Mouse (Mus musculus) large intestine, adult 2 months (tissue): Measurements from ENCODE around the gene Ccdc12. TPM values are rescaled to one million over a fixed set of nuclear protein-coding genes. Genes with fewer than 3 reads are reported as not detected.

ENCODE experiments used
- DNase-seq: peaks from one replicate; pipeline ENCODE4 v3.0.0-alpha.2; 2012; ENCODE audit warnings: low read depth, low spot score
- WGBS: fragments of 180-500 bp; shearing (Covaris S2); methylation state at CpG from one replicate; pipeline ENCODE4 v1.1.7; 2018; 5-methylcytosine and 5-hydroxymethylcytosine counted together
- polyA plus RNA-seq: library from polyadenylated mRNA; depleted of rRNA; stranded (reverse); fragments of >200 nt; gene quantifications from 2 replicates; pipeline ENCODE4 v1.2.3, GENCODE M21; 2012

The Ccdc12 gene
- polyA plus RNA-seq, 1 experiment = 129 TPM

DNA sequence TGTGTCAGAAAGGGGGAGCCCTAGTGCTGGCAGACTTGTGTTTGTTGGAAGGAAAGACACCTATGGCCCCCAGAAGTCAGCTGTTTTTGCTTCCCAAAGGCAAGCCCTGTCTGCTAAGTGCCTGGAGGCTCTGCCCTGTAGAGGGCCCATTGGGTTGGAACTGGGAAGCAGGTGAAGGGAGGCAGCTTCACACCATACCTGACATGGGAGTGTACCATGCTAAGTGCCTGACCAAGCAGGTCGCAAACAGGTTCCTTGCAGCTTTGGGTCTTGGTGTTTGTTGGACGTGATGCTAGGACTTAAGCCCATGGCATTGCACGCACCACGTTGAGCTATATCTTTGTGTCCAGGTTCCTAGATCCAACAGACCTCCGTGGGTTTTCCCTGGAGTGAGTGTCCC is 40.1 kb downstream of the Ccdc12 start:
- 94% methylated on average over 5 of the region's 5 CpGs for WGBS
- no peak for DNase-seq

- DNase-seq = no peak
- 65% methylated on average over 3 of the region's 3 CpGs for WGBS
These were observed 41.2 kb downstream of the Ccdc12 start for GRCm38 (mm10) chr9:110697465-110697864.

DNA sequence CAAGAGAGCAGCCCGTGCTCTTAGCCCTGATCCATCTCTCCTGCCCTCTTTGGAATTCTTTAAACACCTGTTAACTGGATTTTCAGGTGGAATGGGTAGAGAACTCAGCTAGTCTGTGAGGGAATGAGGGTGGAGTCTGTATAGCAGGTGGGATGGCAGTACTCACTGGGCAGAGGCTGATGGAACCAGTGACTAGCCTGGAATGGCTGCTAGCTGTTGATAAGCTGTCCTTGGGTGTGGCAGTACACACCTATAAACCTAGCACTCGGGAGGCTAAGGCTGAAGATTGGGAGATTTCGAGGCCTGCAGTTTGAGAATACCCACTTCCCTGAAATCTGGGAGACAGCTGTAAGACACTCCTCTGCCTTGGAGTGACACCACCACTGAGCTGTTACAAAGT is 43.3 kb downstream of the Ccdc12 start:
- DNase-seq = no peak
- WGBS = 42% methylated on average over 3 of the region's 3 CpGs

DNA sequence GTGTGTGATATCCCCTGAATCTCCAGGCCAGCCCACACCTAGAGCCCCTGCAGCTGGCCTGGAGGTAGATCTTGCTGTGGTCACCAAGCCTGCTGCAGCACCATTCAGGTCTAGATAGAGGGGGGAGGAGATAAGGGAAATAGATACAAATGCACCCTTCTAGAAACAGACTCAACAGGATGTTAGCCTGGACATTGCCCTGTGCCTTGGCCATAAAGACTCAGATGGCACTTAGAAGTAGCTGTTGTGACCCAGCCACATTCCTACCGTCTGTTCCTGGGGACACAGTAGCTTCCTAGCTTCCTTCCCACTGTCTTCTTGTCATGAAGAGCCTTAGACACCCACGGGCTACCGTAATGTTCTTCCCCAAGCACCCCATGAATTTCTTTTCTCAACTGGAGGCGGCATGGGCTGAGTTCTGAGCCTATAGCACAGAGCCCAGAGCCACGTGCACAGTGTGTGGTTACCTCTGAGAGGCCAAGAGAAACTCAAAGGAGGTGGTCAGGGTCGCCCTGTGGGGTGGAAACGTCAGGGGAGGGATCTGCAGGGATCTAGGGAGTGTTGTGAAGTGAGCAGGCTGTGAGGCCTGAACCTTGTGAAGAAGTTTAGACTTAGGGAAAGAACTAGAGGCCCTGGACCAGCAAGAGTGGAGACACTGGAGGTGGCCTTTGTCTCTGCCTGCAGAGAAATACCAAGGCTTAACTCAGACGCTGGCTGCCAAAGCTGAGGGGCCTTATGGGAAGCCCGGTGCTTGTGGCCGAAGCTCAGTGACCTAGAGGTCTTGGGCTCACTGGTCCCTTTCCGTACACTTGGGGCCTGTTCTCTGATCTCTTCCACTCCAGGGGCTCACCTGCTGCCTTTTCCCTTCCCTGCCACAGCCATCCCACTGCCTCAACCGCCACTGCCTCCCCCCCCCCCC is 45.1 kb downstream of the Ccdc12 start:
- 73% methylated on average over 11 of the region's 12 CpGs for whole genome bisulfite sequencing
- DNase-seq = no peak

GRCm38 (mm10) chr9:110702848-110703247 is 46.5 kb downstream of the Ccdc12 start:
- no peak for DNase-seq

DNA sequence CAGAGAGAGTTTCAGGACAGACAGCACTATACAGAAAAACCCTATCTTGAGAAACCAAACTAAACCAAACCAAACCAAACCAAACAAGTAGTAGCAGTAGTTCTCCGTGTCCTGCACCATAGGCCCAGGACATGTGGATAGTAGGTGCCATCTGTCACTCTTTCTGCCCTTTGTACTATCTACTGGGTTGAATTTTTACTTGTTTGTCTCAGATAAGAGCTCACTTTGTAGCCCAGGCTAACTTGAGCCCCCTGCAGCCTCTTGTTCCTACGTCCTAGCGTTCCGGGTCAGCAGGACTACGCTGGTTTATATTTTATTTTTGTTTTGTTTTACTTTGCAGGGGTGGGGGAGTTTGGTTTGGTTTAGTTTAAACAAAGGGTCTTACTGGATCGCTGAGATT is 47.6 kb downstream of the Ccdc12 start:
- WGBS = 82% methylated on average over 6 of the region's 6 CpGs

More at GRCm38 (mm10) chr9:110702848-110703247, 46.5 kb downstream of the Ccdc12 start:
- 59% methylated on average over 1 of the region's 1 CpGs for WGBS

GRCm38 (mm10) chr9:110706784-110707183 is 50.5 kb downstream of the Ccdc12 start:
- 70% methylated on average over 5 of the region's 5 CpGs for WGBS
- DNase-seq = no peak

More for the DNA sequence above, 47.6 kb downstream of the Ccdc12 start:
- DNase-seq = no peak

DNA sequence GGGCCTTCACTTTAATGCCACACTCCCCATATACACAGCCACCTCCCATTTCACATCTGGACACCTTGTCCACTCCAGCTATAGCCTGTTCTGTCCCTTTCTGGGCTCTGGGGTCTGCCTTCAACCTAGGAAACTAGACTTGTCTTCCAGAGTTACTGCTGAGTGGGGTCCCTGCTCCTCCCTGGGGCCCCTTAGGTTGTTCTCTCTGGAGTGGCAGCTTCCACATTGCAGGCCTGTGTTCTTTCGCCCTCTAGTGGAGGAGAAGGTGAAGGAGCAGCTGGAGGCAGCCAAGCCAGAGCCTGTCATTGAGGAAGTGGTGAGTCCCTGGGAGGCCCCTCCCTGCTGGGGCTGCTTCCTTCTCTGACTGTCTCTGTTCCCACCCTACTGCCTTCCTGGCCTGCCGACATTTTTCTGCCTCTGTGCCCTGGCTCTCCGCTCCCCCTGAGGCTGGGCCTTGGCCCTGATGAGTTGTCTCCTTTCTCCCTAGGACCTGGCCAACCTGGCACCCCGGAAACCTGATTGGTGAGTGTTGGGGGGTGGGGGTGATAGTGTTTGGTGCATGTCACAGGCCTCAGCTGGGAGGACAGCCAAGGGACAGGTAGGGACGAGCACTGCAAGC is 53.4 kb downstream of the Ccdc12 start:
- WGBS = 15% methylated on average over 5 of the region's 5 CpGs

DNA sequence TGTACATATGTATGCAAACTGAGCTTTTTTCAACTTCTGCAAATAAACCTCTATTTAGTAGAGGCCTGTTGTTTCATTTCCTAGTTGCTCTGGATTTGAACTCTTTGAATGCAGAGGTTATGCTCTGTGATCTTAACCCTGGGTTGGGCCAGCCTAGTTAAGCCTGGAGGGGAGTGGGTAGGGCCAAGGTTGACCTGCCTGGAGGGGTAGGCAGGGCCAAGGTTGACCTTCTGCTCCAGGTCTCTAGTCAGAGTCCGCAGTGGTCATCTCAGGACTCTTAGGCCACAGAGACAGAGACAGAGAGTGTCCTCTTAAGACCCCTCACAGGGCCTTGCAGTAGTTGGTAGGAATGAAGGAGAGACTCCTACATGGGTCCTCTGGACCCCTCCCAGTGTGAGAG is 55.2 kb downstream of the Ccdc12 start:
- DNase-seq = no peak
- 97% methylated on average over 1 of the region's 1 CpGs for WGBS

More for the DNA sequence above, 53.4 kb downstream of the Ccdc12 start:
- no peak for DNase-seq

DNA sequence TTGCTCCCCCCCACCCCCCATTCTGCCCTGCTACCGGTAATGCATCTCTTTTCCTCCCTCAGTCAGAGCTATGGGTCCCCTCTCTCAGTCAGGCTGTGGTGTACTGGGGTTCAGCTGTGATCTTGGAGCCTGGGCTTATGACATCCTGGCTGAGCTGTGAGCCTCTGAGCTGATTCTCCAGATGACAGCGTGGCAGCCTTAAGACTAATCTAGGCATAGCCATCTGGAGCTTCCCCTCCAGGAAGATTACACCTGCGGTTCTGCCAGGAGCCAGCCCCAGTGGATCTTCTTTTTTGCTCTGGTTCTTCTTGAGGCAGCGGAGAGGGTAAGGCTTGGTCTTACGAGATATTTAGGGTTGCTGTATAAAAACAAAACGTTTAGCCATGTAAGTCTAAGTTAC is 55.7 kb downstream of the Ccdc12 start:
- DNase-seq = no peak
- 90% methylated on average over 6 of the region's 6 CpGs for WGBS

DNA sequence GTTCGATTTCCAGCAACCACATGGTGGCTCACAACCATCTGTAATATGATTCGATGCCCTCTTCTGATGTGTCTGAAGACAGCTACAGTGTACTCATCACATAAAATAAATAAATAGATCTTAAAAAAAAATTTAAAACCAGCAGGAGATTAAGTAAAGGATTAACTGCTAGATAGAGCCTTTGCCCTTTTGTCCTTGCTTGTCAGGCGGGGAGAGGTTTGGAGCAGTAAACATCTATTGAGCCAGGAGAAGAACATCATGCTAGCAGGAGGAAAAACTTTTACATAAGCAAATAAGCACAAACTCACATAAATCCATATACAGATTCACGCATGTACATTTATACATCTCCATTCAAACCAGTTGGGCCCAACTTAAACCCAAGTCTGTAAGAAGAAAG is 56.2 kb downstream of the Ccdc12 start:
- 76% methylated on average over 4 of the region's 4 CpGs for WGBS
- DNase-seq = no peak

DNA sequence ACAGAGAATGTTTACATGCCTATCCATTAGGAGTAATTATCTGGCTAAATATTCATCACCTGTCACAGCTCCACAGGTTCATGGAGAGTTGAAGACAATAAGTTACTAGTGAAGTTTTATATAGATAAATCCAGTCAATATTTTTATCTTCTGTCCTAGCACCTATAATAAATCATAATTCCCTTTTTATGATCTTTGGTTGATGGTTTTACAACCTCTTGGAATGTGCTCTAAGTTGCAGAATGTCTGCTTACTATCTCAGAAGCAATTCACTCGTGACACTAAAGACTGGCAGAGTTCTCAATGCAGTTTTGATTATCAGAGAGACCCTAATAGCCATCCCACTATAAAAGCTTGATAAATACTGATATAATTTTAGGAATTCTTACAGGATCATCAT is 57.1 kb downstream of the Ccdc12 start:
- 35% methylated on average over 1 of the region's 1 CpGs for WGBS
- DNase-seq = no peak

- no peak for DNase-seq
- 62% methylated on average over 1 of the region's 1 CpGs for WGBS
These were observed 59.1 kb downstream of the Ccdc12 start for GRCm38 (mm10) chr9:110715426-110715825.

DNA sequence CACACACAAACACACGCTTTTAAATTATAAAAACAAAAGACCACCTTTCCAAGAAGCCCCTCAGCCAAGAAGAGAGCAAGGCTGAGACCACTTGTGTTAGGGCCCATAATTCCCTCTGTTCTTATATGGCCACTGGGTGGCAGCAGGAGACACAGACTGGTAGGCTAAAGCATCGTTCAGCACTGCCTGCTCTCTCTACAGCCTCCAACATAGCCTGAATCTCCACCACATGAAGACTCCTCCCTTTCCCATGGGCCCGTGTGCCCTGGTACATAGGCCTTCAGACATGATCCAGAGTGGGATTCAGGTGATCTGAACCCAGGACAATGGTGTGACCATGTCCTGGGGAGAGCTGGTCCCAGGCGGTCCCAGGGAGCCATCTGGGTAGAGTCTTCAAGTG is 60.5 kb downstream of the Ccdc12 start:
- 38% methylated on average over 4 of the region's 4 CpGs for WGBS
- no peak for DNase-seq

- no peak for DNase-seq
- 69% methylated on average over 6 of the region's 6 CpGs for WGBS
These were observed 61.8 kb downstream of the Ccdc12 start for GRCm38 (mm10) chr9:110718071-110718470.

- DNase-seq = no peak
- 64% methylated on average over 3 of the region's 3 CpGs for WGBS
These were observed 62.5 kb downstream of the Ccdc12 start for GRCm38 (mm10) chr9:110718810-110719209.

GRCm38 (mm10) chr9:110719977-110720376 is 63.7 kb downstream of the Ccdc12 start:
- DNase-seq = no peak
- WGBS = 57% methylated on average over 5 of the region's 5 CpGs

- DNase-seq = no peak
- WGBS = 82% methylated on average over 10 of the region's 10 CpGs
These were observed 65.8 kb downstream of the Ccdc12 start for GRCm38 (mm10) chr9:110722060-110722459.

DNA sequence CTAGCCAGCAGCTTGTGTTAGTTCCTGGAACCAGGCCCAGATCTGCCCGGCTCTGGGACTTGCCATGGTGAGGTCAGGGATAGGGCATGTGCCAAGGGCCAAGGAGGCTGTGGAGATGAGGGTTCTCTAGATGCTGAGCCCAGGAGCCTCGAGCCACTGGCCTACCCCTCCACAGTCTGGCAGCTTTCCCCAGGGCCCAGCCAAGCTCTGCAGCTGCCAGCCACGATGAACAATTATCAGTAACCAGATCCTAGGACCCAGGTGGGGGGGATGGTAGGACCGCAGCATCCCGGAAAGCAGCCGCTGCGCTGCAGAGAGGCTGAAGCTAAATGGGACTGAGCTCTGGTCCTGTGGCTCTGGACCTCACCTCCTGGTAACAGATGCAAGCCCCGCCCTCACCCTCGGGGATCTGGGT is 69.4 kb downstream of the Ccdc12 start:
- DNase-seq = no peak
- WGBS = 42% methylated on average over 9 of the region's 9 CpGs

DNA sequence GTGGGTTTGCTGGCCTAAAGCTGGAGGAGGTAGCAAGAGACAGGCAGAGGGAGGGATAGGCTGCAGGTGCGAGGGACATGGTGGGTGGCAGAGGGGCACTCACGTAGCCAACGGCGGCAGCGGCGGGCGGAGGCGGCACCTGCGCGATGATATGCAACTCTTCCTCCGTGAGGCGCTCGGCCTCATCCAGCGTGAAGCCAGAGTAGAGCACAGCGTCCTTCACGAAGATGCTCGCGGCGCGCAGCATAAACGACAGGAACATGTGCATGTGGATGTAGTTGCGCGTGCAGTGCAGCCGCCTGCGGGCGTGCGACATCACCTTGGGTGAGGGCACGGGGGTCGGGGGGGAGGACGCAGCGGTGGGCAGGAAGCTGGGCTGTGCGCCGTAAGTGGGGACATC is 70.6 kb downstream of the Ccdc12 start:
- 61% methylated on average over 33 of the region's 33 CpGs for WGBS
- no peak for DNase-seq

- WGBS = 16% methylated on average over 8 of the region's 8 CpGs
- DNase-seq = no peak
These were observed 73.5 kb downstream of the Ccdc12 start for GRCm38 (mm10) chr9:110729841-110730240.
